Mouse (Mus musculus): ENCODE data around the gene Taar7d.
"Not testable (repeated sequence)": the region's sequence is repeated elsewhere in the genome, so short reads cannot be mapped to it uniquely, and the experiment has no call there.

The Taar7d gene

DNA sequence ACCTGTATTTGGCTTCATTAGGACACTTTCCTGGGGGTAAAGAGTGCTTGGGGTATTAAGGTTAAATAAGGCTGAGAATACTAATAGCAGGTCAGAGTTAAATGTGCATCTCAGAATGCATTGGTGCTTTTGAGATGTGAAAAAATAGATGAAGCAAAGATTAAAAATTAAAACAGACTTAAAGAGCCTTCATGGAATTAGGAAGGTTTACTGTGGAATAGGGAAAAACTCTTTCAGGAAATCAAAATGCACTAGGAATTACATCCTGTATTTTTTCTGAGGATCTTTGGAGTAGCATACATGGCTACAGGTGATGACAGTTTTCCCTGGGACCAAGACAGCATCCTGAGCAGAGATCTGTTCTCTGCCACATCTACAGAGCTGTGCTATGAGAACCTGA lies at the start of gene Taar7d:
TSS of gene Taar7d (plus strand) at position 301 of the 400 bp plus-strand sequence.
- ATAC-seq (ENCODE audit: insufficient number of reproducible peaks, low FRiP score, low TSS enrichment) = no peak

DNA sequence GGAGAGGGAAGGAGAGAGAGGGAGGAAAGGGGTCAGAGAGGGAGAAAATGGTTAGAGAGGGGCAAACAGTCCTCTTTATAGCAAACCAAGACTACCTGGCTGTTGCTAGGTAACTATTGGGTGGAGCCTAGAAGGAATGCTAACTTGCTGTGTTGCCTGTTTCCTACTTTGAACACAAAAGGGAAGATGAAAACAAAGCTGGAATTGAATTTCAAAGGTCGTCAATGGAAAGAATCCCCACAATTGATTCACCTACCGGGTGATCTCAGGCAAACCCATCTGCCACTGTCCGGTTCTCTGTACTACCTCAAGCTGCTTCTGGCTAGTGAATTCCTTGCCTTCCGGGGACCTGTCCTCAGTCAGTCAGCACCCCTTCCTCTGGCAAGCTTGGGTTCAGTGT lies 49.1 kb upstream of the Taar7d start:
- ATAC-seq (ENCODE audit: insufficient number of reproducible peaks, low FRiP score, low TSS enrichment) = no peak

DNA sequence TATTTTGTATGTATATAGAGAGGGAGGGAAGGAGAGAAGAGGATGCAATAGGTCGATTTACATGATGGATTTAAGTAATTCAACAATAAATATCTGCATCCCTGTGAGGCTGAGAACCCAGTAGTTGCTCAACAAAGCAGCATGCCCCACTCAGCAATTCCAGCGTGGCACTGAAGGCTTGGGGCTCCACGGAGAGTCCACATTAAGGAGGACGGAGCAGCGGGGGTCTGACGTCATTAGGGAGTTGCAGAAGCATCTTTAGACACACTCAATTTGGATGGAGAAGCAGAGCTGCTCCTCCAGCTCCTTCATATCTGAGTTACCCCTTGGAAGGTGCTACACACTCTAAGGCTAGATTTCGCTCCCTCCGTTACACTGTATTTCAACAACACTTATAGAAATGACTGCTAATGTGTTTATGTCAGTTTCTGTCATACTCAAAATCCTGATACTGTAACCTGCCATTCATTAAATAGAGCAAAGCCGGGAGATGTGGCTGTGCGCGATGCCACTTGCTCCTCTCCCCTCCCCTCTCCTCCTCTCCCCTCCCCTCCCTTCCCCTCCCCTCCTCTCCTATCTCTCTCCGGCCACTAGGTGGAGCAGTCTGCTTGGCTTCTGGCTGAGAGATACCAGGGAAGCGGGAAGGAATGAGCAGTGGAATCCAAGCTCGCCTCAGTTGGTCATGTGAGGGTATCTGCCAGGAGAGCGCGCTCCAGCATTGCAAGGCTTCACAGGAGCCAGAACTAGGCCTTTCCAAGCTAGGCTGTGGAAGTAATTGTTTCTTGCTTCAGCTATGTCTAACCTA lies 47.9 kb upstream of the Taar7d start:
- peak; percentile 76 for ATAC-seq (ENCODE audit: insufficient number of reproducible peaks, low FRiP score, low TSS enrichment)

- ATAC-seq (ENCODE audit: insufficient number of reproducible peaks, low FRiP score, low TSS enrichment) = no peak
These were observed 41.5 kb upstream of the Taar7d start, which contains the start of gene Taar6 for GRCm38 (mm10) chr10:23985546-23985945. Taar6 (minus strand) TSS chr10:23985646.

GRCm38 (mm10) chr10:23986419-23986818 lies 40.6 kb upstream of the Taar7d start:
- ATAC-seq (ENCODE audit: insufficient number of reproducible peaks, low FRiP score, low TSS enrichment) = no peak

DNA sequence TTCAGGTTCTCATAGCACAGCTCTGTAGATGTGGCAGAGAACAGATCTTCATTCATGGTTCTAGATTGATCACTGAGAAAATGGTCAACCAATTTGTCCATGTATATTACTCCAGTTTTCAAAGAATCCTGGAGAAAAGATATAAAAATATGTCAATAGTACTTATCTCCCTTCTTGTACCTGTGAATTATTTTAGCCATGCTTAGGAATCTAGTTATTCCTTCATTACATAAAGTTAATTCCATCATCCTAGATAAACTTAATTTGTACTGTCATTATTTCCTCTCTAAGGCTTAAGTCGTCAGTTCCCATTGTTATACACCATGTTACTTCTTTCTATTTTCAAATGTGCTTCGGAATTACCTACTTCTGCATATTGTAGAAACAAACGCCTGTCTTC lies 33.6 kb upstream of the Taar7d start, which contains the start of gene Taar7a:
TSS of gene Taar7a (minus strand) at position 101 of the 400 bp plus-strand sequence.
- ATAC-seq (ENCODE audit: insufficient number of reproducible peaks, low FRiP score, low TSS enrichment) = no peak

GRCm38 (mm10) chr10:23999639-24000038 lies 27.4 kb upstream of the Taar7d start, which contains the start of gene Taar7b:
Taar7b (plus strand) TSS chr10:23999939.
- no peak for ATAC-seq (ENCODE audit: insufficient number of reproducible peaks, low FRiP score, low TSS enrichment)

DNA sequence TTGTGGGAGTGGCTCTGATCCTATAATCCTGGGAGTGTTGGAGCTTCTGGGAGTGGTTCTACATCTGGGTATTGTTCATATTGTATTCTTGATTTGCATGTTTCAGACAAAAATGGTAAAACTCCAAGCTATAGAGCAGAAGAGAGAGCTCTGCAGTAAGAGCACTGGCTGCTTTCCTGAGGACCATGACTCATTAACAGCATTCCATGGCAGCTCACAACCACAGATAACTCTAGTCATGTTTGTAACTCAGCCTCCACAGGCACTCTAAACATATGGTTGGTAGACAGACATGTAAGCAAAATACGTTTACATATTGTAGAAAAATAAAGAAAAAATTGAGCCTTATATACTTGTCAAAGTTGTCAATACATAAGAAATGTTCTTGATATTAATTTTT lies 20.6 kb upstream of the Taar7d start:
- no peak for ATAC-seq (ENCODE audit: insufficient number of reproducible peaks, low FRiP score, low TSS enrichment)

GRCm38 (mm10) chr10:24007034-24007433 lies 20.0 kb upstream of the Taar7d start:
- ATAC-seq (ENCODE audit: insufficient number of reproducible peaks, low FRiP score, low TSS enrichment) = no peak

DNA sequence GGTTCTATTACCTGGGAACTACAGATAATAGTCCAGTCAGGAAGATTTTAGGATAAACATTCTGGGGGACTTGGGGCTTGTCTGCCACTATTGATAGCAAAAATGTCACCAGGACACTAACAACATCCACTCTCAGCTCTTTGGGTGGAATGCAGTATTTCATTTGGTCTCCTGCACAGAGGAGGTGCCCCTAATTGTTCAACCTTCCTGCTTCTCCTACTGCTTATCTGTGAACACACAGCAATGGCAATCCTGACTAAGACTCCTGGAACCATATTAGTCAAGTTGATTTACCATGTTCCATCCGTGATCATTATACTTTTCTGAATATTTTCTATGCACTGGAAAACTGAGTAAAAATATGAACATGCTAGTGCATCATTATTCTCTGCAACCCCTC lies 18.9 kb upstream of the Taar7d start:
- no peak for ATAC-seq (ENCODE audit: insufficient number of reproducible peaks, low FRiP score, low TSS enrichment)

DNA sequence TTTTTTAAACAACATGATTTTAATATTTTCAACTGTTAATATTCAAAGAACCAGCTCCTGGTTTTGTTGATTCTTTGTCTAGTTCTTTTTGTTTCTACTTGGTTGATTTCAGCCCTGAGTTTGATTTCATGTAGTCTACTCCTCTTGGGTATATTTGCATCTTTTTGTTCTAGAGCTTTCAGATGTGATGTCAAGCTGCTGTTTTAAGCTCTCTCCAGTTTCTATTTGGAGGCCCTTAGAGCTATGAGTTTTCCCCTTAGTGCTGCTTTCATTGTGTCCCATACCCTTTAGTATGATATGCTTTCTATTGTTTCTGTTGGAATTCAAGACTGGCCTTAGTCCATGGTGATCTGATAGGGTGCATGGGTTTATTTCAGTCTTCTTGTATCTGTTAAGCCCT lies 4.3 kb downstream of the Taar7d start:
- ATAC-seq (ENCODE audit: insufficient number of reproducible peaks, low FRiP score, low TSS enrichment) = no peak

DNA sequence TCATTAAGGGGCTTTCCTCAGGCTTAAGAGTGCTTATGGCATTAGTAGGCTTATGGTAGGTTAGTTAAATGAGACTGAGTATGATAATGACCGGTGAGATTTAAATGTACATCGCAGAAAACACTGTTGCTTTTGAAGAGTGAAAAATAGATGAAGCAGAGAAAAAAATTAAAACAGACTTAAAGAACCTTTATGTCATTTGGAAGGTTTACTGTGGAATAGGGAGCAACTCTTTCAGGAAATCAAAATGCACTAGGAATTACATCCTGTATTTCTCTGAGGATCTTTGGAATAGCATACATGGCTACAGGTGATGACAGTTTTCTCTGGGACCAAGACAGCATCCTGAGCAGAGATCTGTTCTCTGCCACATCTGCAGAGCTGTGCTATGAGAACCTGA lies 10.3 kb downstream of the Taar7d start, which contains the start of gene Taar7e:
TSS of gene Taar7e (plus strand) at position 301 of the 400 bp plus-strand sequence.
- ATAC-seq (ENCODE audit: insufficient number of reproducible peaks, low FRiP score, low TSS enrichment) = no peak

DNA sequence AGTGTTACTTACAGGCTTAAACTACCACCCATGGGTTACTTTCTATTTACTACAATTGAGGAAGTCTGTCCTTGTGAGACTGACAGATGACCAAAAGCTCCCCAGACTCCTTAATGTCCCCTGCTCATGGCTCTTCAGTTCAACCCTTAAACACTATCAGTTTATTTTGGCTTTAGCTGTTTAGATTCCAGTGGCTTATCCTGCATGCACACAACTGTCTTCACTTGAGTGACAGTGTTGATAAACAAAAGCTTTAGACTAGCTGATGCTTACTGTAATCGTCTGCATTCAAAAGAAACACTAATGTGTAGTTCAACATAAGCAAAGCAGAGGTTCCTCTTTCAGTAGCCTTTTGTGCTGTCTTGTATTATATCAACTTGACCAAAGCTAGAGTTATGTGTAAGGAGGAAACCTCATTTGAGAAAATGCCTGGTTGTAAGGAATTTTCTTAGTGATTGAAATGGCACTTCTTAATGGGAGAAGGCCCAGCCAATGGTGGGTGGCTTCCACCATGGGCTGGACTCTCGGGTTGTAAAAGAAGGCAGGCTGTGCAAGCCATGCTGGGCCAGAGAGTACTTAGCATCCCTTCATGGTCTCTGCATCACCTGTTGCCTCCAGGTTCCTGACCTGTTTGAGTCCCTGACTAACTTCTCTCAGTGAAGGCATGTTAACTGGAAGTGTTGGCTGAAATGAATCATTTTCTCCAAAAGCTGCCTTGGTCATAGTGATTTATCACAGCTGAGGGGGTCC lies 13.3 kb downstream of the Taar7d start:
- no peak for ATAC-seq (ENCODE audit: insufficient number of reproducible peaks, low FRiP score, low TSS enrichment)

GRCm38 (mm10) chr10:24049210-24049609 lies 22.2 kb downstream of the Taar7d start, which contains the start of gene Taar7f:
Taar7f (plus strand) TSS chr10:24049510.
- no peak for ATAC-seq (ENCODE audit: insufficient number of reproducible peaks, low FRiP score, low TSS enrichment)

DNA sequence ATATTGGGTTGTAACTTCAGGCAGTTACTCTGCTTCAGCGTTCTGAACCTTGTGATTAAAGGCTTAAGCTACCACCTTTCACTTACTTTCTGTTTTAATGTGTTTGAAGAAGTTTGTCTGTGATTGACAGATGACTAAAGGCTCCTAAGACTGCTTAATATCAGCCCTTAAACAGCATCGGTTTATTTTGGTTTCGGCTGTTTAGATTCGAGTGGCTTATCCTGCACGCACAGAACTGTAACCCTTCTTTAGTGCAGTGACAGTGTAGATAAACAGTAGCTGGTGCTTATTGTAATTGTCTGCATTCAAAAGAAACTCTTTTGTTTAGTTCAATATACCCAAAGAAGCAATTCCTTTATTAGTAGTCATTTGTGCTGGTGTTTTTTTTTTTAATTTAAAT lies 25.0 kb downstream of the Taar7d start:
- ATAC-seq (ENCODE audit: insufficient number of reproducible peaks, low FRiP score, low TSS enrichment) = no peak

- ATAC-seq (ENCODE audit: insufficient number of reproducible peaks, low FRiP score, low TSS enrichment) = no peak
These were observed 32.0 kb downstream of the Taar7d start for GRCm38 (mm10) chr10:24058986-24059385.

DNA sequence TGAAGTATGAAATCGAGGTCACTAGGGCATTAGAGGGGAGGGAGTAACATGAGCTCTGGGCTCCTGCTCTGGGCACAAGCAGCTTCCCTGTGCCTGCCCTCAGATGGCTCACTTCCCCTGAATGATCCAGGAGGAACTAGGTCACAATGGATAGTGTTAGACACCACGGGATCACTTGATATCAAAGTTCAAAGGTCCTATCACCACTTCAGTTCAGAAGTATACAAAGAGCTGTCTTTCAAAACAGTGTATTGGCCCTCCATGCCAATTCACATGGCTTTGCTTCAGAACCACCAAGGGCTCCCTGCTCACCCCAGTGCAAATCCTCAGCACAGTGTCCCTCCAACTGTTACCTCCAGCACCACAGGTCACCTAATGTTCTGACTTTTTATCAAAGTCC lies 47.7 kb downstream of the Taar7d start:
- ATAC-seq (ENCODE audit: insufficient number of reproducible peaks, low FRiP score, low TSS enrichment) = not testable (repeated sequence)

DNA sequence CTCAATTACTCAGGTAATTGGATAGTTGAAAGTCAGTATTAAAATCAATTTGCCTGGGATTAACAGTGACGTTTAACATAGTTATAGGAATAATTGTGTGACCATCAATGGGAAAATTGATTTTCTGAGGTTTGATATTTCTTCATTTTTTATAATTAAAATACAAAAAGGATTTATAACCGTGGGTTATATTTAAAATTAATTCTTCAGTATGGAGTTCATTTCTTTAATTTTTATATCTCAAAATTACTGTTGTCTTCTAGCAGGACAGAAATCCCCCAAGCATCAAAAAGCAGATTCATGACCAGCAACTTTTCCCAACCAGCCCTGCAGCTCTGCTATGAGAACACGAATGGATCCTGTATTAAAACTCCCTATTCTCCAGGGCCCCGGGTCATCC lies 49.2 kb downstream of the Taar7d start, which contains the start of gene Taar8a:
TSS of gene Taar8a (plus strand) at position 301 of the 400 bp plus-strand sequence.
- not testable (repeated sequence) for ATAC-seq (ENCODE audit: insufficient number of reproducible peaks, low FRiP score, low TSS enrichment)

Data from cerebellum, adult (tissue).